Mouse (Mus musculus) CH12F3 (cell line): ENCODE data around the gene Ift43.

ENCODE experiments used
- in situ Hi-C: fragments of 300-500 bp; cut with MboI; formaldehyde crosslinking; loops from 2 replicates; pipeline ENCODE4 v1.14.3; 2020; ENCODE audit warnings: low sequenced_read_pairs

Ift43 gene

GRCm38 (mm10) chr12:86162890-86163816 lies 80.8 kb downstream of the Ift43 start:
- in situ Hi-C loops, result no loop called here

GRCm38 (mm10) chr12:86166244-86166643 lies 83.9 kb downstream of the Ift43 start:
- in situ Hi-C loops, result no loop called here

- in situ Hi-C loops, result no loop called here
Measured at GRCm38 (mm10) chr12:86167075-86167474, 84.7 kb downstream of the Ift43 start.

GRCm38 (mm10) chr12:86168712-86169111 lies 86.4 kb downstream of the Ift43 start:
- in situ Hi-C loops, result no loop called here

- in situ Hi-C loops, result no loop called here
Measured at GRCm38 (mm10) chr12:86169195-86169594, 86.9 kb downstream of the Ift43 start.

GRCm38 (mm10) chr12:86173314-86173713 lies 91.0 kb downstream of the Ift43 start:
- in situ Hi-C loops, result no loop called here

- in situ Hi-C loops, result no loop called here
Measured at GRCm38 (mm10) chr12:86174369-86174768, 92.0 kb downstream of the Ift43 start.

DNA sequence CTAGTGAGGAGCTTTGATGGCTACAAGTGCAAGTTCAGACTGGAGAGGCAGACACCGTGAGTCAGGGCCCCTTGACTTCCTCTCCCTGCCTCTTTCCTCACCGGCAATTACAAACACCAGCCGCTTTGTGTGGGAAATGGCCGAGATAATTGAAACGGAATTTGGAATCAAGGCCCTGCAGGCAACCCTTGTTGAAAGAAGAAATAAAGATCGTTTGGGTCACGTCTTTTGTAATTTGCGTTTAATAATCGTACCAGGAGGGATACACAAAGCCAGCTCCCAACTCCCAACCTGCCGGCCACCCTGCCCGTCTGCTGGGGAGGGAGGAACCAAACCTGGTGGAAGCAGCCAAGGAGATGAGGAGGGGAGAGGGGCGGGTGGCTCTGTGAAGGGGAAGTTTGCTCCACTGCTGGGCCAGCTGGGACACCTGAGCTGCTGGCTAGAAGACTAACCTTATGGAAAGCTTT lies 93.2 kb downstream of the Ift43 start:
- in situ Hi-C loops, result no loop called here

DNA sequence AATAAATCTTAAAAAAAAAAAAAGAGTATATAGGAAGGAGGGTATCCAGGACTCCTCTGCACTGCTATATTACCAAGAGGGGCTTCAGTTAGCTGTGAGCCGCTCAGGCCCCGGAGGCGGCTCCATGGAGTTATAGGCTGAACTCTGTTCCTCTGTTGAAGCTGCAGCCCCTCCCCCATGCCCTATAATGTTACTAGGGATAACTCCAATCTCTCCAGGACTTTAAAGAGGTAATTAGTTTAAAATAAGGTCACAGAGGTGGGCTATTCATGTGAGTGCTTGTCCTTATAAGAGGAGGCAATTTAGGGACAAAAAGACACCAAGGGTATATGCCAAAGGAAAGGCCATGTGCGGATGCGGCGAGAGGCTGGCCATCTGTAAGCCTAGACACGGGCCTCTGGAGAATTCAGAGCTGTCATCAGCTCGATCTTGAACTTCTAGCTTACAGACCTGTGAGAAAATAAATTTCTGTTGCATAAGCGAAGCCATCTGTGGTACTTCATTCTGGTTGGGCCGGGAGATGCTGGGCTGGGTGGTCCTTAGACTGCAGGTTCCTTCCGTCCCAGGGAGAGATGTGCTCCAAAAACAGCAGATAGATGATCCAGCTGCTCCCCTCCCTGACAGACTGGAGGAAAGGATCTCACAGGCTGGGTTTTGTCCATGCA lies 94.5 kb downstream of the Ift43 start:
- in situ Hi-C loops, result no loop called here

DNA sequence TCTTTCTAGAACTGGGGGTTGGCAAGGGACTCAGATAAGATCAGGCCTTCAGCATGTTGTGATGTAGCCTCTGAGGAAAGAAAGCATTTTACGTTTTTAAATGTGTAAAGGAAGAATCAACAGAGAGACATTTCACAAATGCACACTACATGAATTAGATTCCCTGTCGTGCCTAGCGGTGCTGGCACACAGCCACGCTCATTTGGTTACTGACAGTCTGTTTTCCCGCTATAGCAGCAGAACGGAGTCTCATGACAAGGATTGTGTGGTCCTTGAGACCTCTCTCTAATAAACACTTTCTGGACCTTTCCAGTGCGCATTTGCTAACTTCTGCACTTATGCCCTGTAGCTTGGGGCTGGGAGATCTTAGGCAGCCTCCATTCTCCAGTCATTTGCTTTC lies 96.9 kb downstream of the Ift43 start:
- in situ Hi-C loops, result no loop called here

- in situ Hi-C loops, result no loop called here
Measured at GRCm38 (mm10) chr12:86181320-86181751, 99.0 kb downstream of the Ift43 start.

- in situ Hi-C loops, result no loop called here
Measured at GRCm38 (mm10) chr12:86181879-86182278, 99.5 kb downstream of the Ift43 start.

DNA sequence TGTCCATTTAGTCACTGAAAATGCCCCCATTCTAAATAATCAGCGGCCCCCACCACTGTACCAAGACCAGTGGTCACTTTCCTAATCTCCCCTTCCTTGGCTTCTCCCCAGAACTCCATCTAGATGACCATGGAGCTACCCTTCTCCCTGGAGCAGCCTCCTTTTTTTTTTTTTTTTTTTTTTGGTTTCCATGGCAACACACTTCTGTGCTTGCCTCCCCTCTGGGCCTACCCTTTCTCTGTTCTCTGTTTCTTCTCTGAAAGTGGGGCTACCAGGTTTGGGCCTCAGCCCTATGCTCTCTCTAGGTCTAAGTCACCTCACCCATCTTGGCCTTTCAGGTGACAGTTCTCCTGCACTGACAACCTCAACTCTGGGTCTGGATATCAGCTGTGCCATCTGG lies 100.1 kb downstream of the Ift43 start:
- in situ Hi-C loops, result no loop called here

DNA sequence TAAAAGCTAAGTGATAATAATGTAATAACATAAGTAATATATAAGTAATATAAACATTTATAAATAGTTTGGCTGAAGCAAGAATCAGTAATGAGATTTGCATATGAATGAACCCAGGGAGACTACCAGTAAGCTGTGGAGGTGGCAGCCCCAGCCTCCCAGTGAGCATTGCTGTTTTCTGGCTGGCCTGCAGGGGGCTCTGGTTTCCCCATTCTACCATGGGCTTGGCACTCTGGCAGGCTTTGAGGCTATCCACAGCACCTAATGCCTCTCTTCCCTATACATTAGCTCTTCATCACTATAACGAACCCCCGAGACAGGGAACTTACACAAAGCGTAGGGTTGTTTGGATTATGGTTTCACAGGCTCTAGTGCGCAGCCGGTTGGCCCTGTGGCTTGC lies 105.8 kb downstream of the Ift43 start:
- in situ Hi-C loops, result no loop called here

DNA sequence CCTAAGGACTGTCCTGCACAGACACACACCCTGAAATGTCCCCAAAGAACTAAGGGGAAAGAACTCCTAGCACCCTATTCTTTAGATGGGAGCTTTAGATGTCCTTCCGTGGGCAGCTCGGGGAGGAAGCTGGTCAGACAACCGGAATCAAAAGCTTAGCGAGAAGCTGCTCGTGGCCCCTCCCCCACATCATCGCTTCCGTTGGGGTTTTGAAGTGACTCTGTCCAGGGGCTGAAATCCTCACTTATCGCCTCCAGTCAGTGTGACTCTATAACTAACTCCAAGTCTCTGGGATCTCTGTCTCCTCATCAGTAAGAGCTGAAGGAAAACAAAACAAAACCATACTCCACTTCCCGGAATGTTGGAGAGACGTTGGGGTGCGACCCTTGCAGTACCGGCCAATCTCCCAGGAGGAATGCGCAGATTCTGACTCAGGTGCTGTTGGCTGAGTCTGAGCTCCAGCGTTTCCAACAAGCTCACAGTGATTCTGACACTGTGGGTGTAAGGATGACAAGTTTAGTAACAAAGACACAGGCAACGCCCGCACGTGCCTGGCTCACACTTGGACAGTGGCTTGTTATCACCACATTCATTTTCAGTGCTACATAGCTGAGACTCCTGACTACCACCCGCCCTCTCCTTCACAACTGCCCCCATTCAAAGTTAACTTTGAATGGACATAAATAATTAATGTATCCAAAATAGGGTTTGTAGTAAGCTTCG lies 107.4 kb downstream of the Ift43 start:
- in situ Hi-C loops, result no loop called here

DNA sequence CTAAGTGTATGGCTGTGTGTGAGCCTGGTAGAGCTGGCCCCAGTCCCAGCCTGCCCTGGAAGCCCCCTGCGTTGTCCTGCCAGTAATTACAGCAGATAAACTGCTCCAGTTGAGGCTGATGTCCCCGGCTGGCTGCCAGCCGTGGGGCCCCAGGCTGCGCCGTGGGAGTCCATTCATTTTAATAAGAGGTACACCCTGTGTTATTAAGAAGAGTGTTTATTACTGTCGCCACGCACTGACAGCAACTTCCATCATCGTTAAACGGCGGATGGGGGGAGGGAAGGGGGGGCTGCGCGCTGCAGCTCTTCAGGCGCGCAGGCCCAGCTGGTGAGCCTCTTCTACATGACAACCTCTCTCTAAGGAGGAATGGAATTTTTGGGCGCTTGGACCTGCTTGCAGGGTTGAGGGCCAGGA lies 109.7 kb downstream of the Ift43 start:
- in situ Hi-C loops, result no loop called here

GRCm38 (mm10) chr12:86196944-86197343 lies 114.6 kb downstream of the Ift43 start:
- in situ Hi-C loops, result no loop called here

DNA sequence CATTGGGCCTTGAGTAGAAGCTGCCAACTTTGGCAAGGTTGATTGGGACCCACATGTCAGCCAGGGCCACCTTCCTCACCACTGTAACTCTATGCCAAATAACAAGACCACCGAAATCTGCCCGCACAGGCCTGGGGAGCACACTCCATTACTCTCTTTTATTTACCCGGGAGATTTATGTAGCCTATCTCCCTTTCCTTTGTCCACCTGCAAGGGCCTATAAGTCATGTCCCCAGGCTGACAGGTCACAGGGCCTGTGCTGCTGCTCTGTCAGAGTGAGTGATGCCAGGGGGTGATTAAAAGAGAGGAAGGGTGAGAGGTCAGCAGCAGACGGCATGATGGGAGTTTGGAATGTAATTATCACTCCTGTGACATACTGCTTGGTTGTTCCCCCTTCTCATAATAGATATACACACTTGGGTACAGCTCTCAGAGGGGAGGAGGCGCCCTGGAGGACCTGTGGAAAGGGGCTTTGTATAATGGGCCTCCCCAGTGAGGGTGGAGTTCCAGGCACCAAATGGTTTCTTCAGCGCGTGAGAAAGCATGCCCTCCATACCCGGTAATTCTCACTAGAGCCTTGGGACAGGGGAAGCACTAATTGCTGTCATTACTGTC lies 121.2 kb downstream of the Ift43 start:
- in situ Hi-C loops, result no loop called here

DNA sequence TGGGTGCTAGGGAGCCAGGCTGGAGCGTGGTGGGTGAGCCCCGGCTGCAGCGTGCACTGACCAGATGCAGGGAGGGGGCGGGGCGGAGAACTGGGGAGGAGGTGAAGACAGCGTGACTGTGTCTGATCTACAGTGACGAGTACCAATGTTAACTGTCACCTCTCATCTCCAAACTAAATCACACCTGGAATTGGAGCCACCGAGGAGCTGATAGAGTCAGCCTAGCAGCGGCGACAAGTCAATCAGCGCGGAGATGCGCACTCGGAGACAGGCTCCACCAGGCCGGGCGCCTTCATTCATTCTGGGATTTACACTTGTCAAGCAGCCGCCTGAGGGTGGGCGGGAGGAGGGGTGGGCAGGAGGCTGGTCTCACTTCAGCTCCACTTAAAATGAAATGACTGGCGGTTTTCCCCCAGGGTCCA lies 128.8 kb downstream of the Ift43 start:
- in situ Hi-C loops, result no loop called here
